Mouse (Mus musculus) lung, embryonic 14.5 days (tissue): ENCODE measurements around the gene Ankrd65. TPM values are rescaled to one million over a fixed set of nuclear protein-coding genes. Genes with fewer than 3 reads are reported as not detected.

ENCODE experiments used
- ATAC-seq: fragments of 200-750 bp; cut with Nextera tagmentation; 2 replicates; pipeline ENCODE4 v1.8.0; 2017; ENCODE audit warnings: mild to moderate bottlenecking, moderate TSS enrichment, moderate library complexity; ENCODE audit not compliant: insufficient read depth
- DNase-seq: peaks from one replicate; pipeline ENCODE4 v3.0.0-alpha.2; 2015
- H3K27ac ChIP-seq: fragments of 300-500 bp; sonication (generic); 2 replicates; pipeline ENCODE4 v1.5.1; 2014; ENCODE audit warnings: low read depth, mild to moderate bottlenecking, moderate library complexity
- H3K27me3 ChIP-seq: fragments of 300-500 bp; sonication (generic); 2 replicates; pipeline ENCODE4 v1.6.1; 2014; ENCODE audit warnings: low read length, control low read depth; ENCODE audit not compliant: insufficient read depth
- H3K36me3 ChIP-seq: fragments of 300-500 bp; sonication (generic); 2 replicates; pipeline ENCODE4 v1.6.1; 2014; ENCODE audit warnings: control low read depth; ENCODE audit not compliant: insufficient read depth
- H3K4me1 ChIP-seq: fragments of 300-500 bp; sonication (generic); 2 replicates; pipeline ENCODE4 v1.6.1; 2014; ENCODE audit warnings: antibody characterized with exemption, control low read depth; ENCODE audit not compliant: insufficient read depth
- H3K4me2 ChIP-seq: fragments of 300-500 bp; sonication (generic); 2 replicates; pipeline ENCODE4 v1.6.1; 2014; ENCODE audit warnings: mild to moderate bottlenecking
- H3K4me3 ChIP-seq: fragments of 300-500 bp; sonication (generic); 2 replicates; pipeline ENCODE4 v1.5.1; 2014; ENCODE audit warnings: low read depth, low read length
- H3K9ac ChIP-seq: fragments of 300-500 bp; sonication (generic); 2 replicates; pipeline ENCODE4 v1.6.1; 2014
- H3K9me3 ChIP-seq: fragments of 300-500 bp; sonication (generic); 2 replicates; pipeline ENCODE4 v1.6.1; 2016; ENCODE audit warnings: low read depth, low read length, control low read depth
- CTCF ChIP-seq: IDR thresholded peaks from 2 replicates; pipeline ENCODE4 v1.5.1; 2016; ENCODE audit warnings: antibody characterized with exemption, low read depth
- WGBS: fragments of 180-500 bp; shearing (Covaris S2); extraction: QIAGEN DNeasy Blood & Tissue Kit; methylation state at CpG from one replicate; pipeline ENCODE4 v1.1.7; 2014; 5-methylcytosine and 5-hydroxymethylcytosine counted together
- polyA plus RNA-seq: library from polyadenylated mRNA; unstranded; fragments of >200 nt; fragmentation: Nextera tagmentation; extraction: Ambion mirVana; gene quantifications from 2 replicates; pipeline ENCODE4 v1.2.1, GENCODE M21; 2014

The Ankrd65 gene
- polyA plus RNA-seq, 1 experiment from 2014 or later, result not detected

GRCm38 (mm10) chr4:155812665-155813181 is 22.5 kb downstream of the Ankrd65 start:
- Histone ChIP-seq H3K4me1 (peaks cover 8% of the 10 kb centered on the region; the same call in 1 of the 2 replicates), H3K4me2 (peak overlapping the region; percentile 77), H3K9me3 (no peaks in the 10 kb centered on the region), H3K36me3 (peaks cover 79% of the 10 kb centered on the region), H3K27me3 (no peaks in the 10 kb centered on the region), H3K4me3 (peak overlapping the region; percentile 100), H3K27ac (peak overlapping the region; percentile 95), H3K9ac (peak overlapping the region; percentile 100)
- peak; percentile 40 for DNase-seq
- peak; percentile 22 for ATAC-seq
- no peak for TF ChIP-seq CTCF
- under 1% methylated on average over 49 of the region's 49 CpGs for WGBS

- no peaks in the 10 kb centered on the region for H3K9me3 ChIP-seq
- H3K27ac ChIP-seq, result no peak overlapping the region
- H3K4me2 ChIP-seq, result no peak overlapping the region
- no peaks in the 10 kb centered on the region for H3K27me3 ChIP-seq
- H3K36me3 ChIP-seq, result peaks cover 89% of the 10 kb centered on the region
- 89% methylated on average over 4 of the region's 4 CpGs for WGBS
- H3K9ac ChIP-seq, result no peak overlapping the region
- ATAC-seq (no peak), DNase-seq (no peak)
- no peak overlapping the region for H3K4me3 ChIP-seq
- no peak for TF ChIP-seq CTCF
- peaks cover 5% of the 10 kb centered on the region; the same call in 1 of the 2 replicates for H3K4me1 ChIP-seq
Observed at GRCm38 (mm10) chr4:155817533-155817932, 27.3 kb downstream of the Ankrd65 start.

GRCm38 (mm10) chr4:155821025-155821424 is 30.8 kb downstream of the Ankrd65 start:
- no peaks in the 10 kb centered on the region for H3K27me3 ChIP-seq
- H3K27ac ChIP-seq, result no peak overlapping the region
- no peaks in the 10 kb centered on the region for H3K9me3 ChIP-seq
- H3K9ac ChIP-seq, result no peak overlapping the region
- WGBS, result 71% methylated on average over 7 of the region's 7 CpGs
- ATAC-seq (no peak), DNase-seq (peak; percentile 54)
- no peak overlapping the region for H3K4me2 ChIP-seq
- peaks cover 96% of the 10 kb centered on the region for H3K36me3 ChIP-seq
- no peak overlapping the region for H3K4me3 ChIP-seq
- TF ChIP-seq CTCF, result peak; percentile 46
- no peaks in the 10 kb centered on the region for H3K4me1 ChIP-seq

GRCm38 (mm10) chr4:155823443-155823842 is 33.2 kb downstream of the Ankrd65 start:
- no peak for TF ChIP-seq CTCF
- WGBS, result 94% methylated on average over 16 of the region's 16 CpGs

GRCm38 (mm10) chr4:155829866-155830265 is 39.6 kb downstream of the Ankrd65 start:
- H3K9me3 ChIP-seq, result no peaks in the 10 kb centered on the region
- H3K4me3 ChIP-seq, result no peak overlapping the region
- H3K9ac ChIP-seq, result no peak overlapping the region
- H3K27me3 ChIP-seq, result no peaks in the 10 kb centered on the region
- DNase-seq (no peak), ATAC-seq (no peak)
- WGBS, result 89% methylated on average over 4 of the region's 4 CpGs
- TF ChIP-seq CTCF, result no peak
- H3K36me3 ChIP-seq, result peaks cover 41% of the 10 kb centered on the region
- H3K4me2 ChIP-seq, result no peak overlapping the region
- no peak overlapping the region for H3K27ac ChIP-seq
- H3K4me1 ChIP-seq, result peaks cover 7% of the 10 kb centered on the region; the same call in 1 of the 2 replicates

More at GRCm38 (mm10) chr4:155823443-155823842, 33.2 kb downstream of the Ankrd65 start:
- ATAC-seq (no peak; the same call in 1 of the 2 replicates), DNase-seq (no peak)
- no peaks in the 10 kb centered on the region for H3K9me3 ChIP-seq
- no peak overlapping the region for H3K4me3 ChIP-seq
- peaks cover 91% of the 10 kb centered on the region for H3K36me3 ChIP-seq
- no peak overlapping the region for H3K4me2 ChIP-seq
- no peak overlapping the region for H3K27ac ChIP-seq
- no peaks in the 10 kb centered on the region for H3K4me1 ChIP-seq
- H3K9ac ChIP-seq, result no peak overlapping the region
- no peaks in the 10 kb centered on the region for H3K27me3 ChIP-seq

GRCm38 (mm10) chr4:155830596-155830995 is 40.4 kb downstream of the Ankrd65 start:
- no peaks in the 10 kb centered on the region for H3K27me3 ChIP-seq
- H3K4me1 ChIP-seq, result peaks cover 7% of the 10 kb centered on the region; the same call in 1 of the 2 replicates
- H3K4me3 ChIP-seq, result peak overlapping the region; percentile 77
- H3K4me2 ChIP-seq, result peak overlapping the region; percentile 93
- WGBS, result 47% methylated on average over 8 of the region's 8 CpGs
- no peak overlapping the region for H3K9ac ChIP-seq
- H3K36me3 ChIP-seq, result peaks cover 33% of the 10 kb centered on the region
- H3K9me3 ChIP-seq, result no peaks in the 10 kb centered on the region
- no peak for TF ChIP-seq CTCF
- no peak for DNase-seq
- H3K27ac ChIP-seq, result peak overlapping the region; percentile 55; the same call in 1 of the 2 replicates
- no peak for ATAC-seq

- Histone ChIP-seq H3K4me2 (peak within 1 kb of the TSS; percentile 93), H3K4me1 (peaks cover 7% of the 10 kb centered on the region; the same call in 1 of the 2 replicates), H3K36me3 (peaks cover 30% of the 10 kb centered on the region), H3K9ac (peak within 1 kb of the TSS; percentile 88), H3K27ac (peak within 1 kb of the TSS; percentile 85), H3K4me3 (peak within 1 kb of the TSS; percentile 77), H3K9me3 (no peaks in the 10 kb centered on the region), H3K27me3 (no peaks in the 10 kb centered on the region)
- peak; percentile 95 for TF ChIP-seq CTCF
- peak; percentile 91 for ATAC-seq
- under 1% methylated on average over 49 of the region's 49 CpGs for WGBS
- peak; percentile 99 for DNase-seq
Observed at GRCm38 (mm10) chr4:155831205-155831766, 41.0 kb downstream of the Ankrd65 start, which contains the start of gene Aurkaip1. Gene Aurkaip1 (plus strand): TSS chr4:155831272.
